Mouse (Mus musculus): ENCODE measurements around the gene Shisal1.

DNA sequence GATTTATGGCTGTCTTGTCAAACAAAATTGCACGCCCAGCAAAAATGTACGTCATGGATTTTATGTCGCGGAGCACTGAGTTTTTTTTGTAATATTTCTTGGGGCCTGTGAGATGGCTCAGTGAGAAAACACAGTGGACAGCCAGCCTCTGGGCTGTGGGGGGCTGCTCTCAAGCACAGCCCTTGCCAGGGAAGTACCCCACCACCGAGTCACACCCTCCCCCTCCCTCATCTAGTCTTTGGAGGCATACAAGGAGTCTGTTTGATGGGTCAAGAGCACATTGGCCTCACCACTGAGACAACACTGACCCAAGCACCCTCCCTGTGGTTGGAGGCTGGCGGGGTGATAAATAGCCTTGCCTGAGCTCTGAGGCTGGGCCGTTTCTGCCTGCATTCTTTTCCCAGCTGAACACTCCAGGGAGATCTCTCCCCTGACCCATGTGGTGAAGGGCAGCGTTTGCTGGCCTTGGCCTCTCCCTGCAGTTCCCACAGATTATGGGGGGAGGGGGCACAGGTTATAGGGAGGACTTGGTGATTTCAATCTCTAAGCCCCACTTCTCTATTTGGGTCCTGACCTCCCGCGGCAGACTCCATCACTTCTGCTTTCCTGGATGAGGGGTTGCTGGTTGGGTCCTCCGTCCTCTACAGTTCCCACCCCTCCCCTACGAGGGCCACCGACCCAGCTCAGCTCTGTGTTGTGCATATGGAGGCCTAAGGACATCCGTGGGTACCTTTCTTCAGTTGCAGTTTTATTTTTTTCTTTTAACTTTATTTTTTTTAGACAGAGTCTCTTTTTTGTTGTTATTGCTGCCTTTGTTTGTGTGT is 96.8 kb downstream of the Shisal1 start:
- TF ChIP-seq CTCF (IDR thresholded peaks at IDR 0.05; ENCODE audit: low read depth, low read length) (no peak), POLR2AphosphoS5 (IDR thresholded peaks at IDR 0.05; ENCODE audit: insufficient replicate concordance, low read depth, low read length) (no peak), TAL1 (conservative IDR thresholded peaks at IDR 0.05; ENCODE audit: low read depth, low read length) (no peak), GATA1 (IDR thresholded peaks at IDR 0.05; ENCODE audit: borderline replicate concordance, low read length) (no peak), GATA2 (IDR thresholded peaks at IDR 0.05; ENCODE audit: borderline replicate concordance, low read depth, low read length) (no peak)
